Mouse (Mus musculus): ENCODE measurements around the gene Ppp3r1. TPM values are rescaled to one million over a fixed set of nuclear protein-coding genes. Genes with fewer than 3 reads are reported as not detected.

The Ppp3r1 gene
- polyA plus RNA-seq (2017; shearing (Covaris generic)) = 34.0 TPM

DNA sequence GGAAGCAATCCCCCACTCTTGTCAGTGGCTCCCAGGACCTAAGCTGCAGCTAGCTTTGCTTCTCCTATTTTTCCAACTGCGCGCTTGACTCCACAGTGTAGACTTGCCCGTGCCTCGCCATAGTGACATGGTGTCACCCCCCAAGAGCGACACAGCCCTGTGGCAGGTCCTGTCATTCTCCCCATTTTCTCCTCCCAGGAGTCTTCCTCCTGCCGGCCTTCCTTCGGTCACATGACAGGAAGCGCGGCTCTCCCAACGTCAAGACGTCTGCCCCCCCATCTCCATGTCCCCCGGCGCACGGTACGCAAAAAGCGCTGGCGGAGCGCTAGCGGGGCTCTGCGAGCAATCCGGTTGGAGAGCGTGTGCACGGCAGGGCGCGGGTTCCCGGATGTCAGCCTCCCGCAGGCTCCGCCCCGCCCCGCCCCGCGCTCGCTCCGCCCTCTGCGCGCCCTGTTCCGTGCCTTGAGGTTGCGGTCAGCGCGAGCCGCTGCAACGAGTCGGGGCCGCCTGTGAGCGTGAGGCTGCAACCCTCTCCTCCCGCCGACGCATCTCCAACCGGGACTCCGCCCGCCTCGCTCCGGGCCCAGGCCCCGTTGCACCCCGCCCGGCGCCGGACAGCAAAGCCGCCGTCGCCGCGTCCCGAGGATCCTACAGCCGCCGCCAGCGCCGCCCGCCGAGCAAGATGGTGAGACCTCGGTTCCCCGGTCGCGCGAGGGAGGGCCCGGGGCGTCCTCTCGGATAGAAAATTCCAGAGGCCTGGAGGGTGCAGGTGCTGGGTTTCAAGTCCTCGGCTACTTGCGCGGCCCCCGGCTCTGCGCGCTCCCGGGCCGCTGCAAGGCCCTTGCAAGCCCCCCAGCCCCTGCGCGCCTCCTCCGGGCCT is at the start of gene Ppp3r1:
Gene Ppp3r1 (plus strand): TSS at position 406 of the 880 bp plus-strand sequence.

GRCm38 (mm10) chr11:17181807-17182206 is 22.7 kb downstream of the Ppp3r1 start, which contains the start of gene Wdr92:
Wdr92 (plus strand) TSS chr11:17182107.

GRCm38 (mm10) chr11:17211258-17212140 is 52.4 kb downstream of the Ppp3r1 start, which contains the start of gene Pno1:
Pno1 (minus strand) TSS chr11:17211568.

Other genes starting within 250 kb of the Ppp3r1 start
- 0.63 TPM for gene Fbxo48, start 207.9 kb upstream of the Ppp3r1 start, polyA plus RNA-seq (2017; shearing (Covaris generic))
- gene Cnrip1, start 107.7 kb upstream of the Ppp3r1 start, polyA plus RNA-seq (2017; shearing (Covaris generic)) = 19.2 TPM
- 8.3 TPM for gene Plek, start 106.9 kb upstream of the Ppp3r1 start, polyA plus RNA-seq (2017; shearing (Covaris generic))
- 30.1 TPM for gene Wdr92, start 22.8 kb downstream of the Ppp3r1 start, polyA plus RNA-seq (2017; shearing (Covaris generic))
- gene Pno1, start 52.3 kb downstream of the Ppp3r1 start, polyA plus RNA-seq (2017; shearing (Covaris generic)) = 45.0 TPM
- 61.3 TPM for gene C1d, start 98.3 kb downstream of the Ppp3r1 start, polyA plus RNA-seq (2017; shearing (Covaris generic))

Measured in inflammation-experienced regulatory T-cells, adult 16 weeks (primary cell).